Mouse (Mus musculus) liver, embryonic 11.5 days (tissue): ENCODE measurements around the gene Slc25a54. TPM values are rescaled to one million over a fixed set of nuclear protein-coding genes. Genes with fewer than 3 reads are reported as not detected.

Experiments
- ATAC-seq: fragments of 200-750 bp; cut with Nextera tagmentation; replicated peaks from 2 replicates; pipeline ENCODE4 v1.8.0; 2017; ENCODE audit warnings: moderate number of reproducible peaks, mild to moderate bottlenecking, moderate TSS enrichment, moderate library complexity; ENCODE audit not compliant: low FRiP score
- DNase-seq: peaks from one replicate; pipeline ENCODE4 v3.0.0-alpha.2; 2017; ENCODE audit warnings: low spot score
- H3K27ac ChIP-seq: fragments of 300-500 bp; sonication (generic); 2 replicates; pipeline ENCODE4 v1.5.1; 2014; ENCODE audit warnings: mild to moderate bottlenecking, low read depth, low read length, control low read depth
- H3K27me3 ChIP-seq: fragments of 300-500 bp; sonication (generic); replicated peaks from 2 replicates; pipeline ENCODE4 v1.6.1; 2014; ENCODE audit warnings: low read length, mixed read lengths; ENCODE audit not compliant: control insufficient read depth, insufficient read depth
- H3K36me3 ChIP-seq: fragments of 300-500 bp; sonication (generic); 2 replicates; pipeline ENCODE4 v1.6.1; 2014; ENCODE audit warnings: mild to moderate bottlenecking, low read length, moderate library complexity, mixed read lengths; ENCODE audit not compliant: control insufficient read depth, insufficient read depth
- H3K4me1 ChIP-seq: fragments of 300-500 bp; sonication (generic); replicated peaks from 2 replicates; pipeline ENCODE4 v1.6.1; 2014; ENCODE audit warnings: low read length, mixed read lengths; ENCODE audit not compliant: control insufficient read depth, insufficient read depth
- H3K4me2 ChIP-seq: fragments of 300-500 bp; sonication (generic); 2 replicates; pipeline ENCODE4 v1.6.1; 2014; ENCODE audit warnings: mild to moderate bottlenecking, control low read depth, moderate library complexity
- H3K4me3 ChIP-seq: fragments of 300-500 bp; sonication (generic); 2 replicates; pipeline ENCODE4 v1.5.1; 2014; ENCODE audit warnings: low read depth, low read length, control low read depth
- H3K9ac ChIP-seq: fragments of 300-500 bp; sonication (generic); 2 replicates; pipeline ENCODE4 v1.6.1; 2014; ENCODE audit warnings: low read depth, low read length, control low read depth
- H3K9me3 ChIP-seq: fragments of 300-500 bp; sonication (generic); 2 replicates; pipeline ENCODE4 v1.6.1; 2016; ENCODE audit warnings: low read length, inconsistent platforms, mixed read lengths; ENCODE audit not compliant: control insufficient read depth
- WGBS: fragments of 180-500 bp; shearing (Covaris S2); extraction: QIAGEN DNeasy Blood & Tissue Kit; methylation state at CpG from one replicate; pipeline ENCODE4 v1.1.7; 2014; 5-methylcytosine and 5-hydroxymethylcytosine counted together
- polyA plus RNA-seq: library from polyadenylated mRNA; unstranded; fragments of >200 nt; fragmentation: Nextera tagmentation; extraction: Ambion mirVana; gene quantifications from 2 replicates; pipeline ENCODE4 v1.2.1, GENCODE M21; 2014

Slc25a54 gene
- polyA plus RNA-seq, 1 experiment from 2014 or later: not detected

DNA sequence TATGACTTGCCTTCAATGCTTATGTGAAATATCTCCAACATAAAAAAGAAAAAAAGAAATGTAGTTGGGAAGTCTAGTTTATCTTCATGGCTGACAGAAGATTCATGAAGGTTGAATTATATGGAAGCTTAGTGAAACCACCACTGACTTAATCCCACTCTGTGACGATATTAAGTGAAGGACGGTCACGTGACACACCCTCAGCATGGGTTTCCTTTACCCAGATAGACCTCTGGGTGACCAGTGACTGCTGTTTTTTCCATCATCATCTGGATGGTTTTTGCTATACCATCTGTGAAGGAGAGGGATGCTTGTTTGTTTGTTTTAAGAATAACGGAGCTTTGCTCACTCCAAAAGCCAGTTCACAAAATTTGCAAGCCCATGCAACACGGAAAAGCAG lies 39.3 kb downstream of the Slc25a54 start:
- Histone ChIP-seq H3K9me3 (0 out of 2 replicates have a peak, but pooled peaks cover under 1% of the 10 kb centered on the region), H3K9ac (no peak overlapping the region), H3K4me1 (peaks cover 7% of the 10 kb centered on the region), H3K27me3 (no peaks in the 10 kb centered on the region), H3K4me3 (no peak overlapping the region), H3K27ac (no peak overlapping the region), H3K36me3 (no peaks in the 10 kb centered on the region), H3K4me2 (no peak overlapping the region)
- no peak for DNase-seq
- WGBS: 77% methylated on average over 5 of the region's 5 CpGs
- ATAC-seq: no peak

DNA sequence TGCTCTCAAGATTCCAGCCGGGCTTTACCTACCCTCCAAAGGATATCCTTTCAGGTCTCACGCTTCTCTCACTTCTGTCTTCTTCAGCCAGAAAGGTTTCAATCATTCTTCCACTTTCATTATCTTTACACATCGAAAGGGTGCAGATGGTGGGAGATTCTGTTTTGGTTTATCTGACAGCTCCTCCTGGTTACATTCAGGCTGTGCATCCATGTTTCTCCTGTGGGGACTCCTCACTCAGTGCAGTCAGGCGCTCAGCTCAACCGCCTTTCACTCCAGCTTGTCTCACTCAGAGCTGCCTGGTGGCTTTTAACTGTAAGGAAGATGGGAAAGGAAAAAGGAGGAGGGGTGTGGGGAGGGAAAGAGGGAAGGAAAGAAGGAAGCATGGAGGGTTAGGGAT lies 39.7 kb downstream of the Slc25a54 start:
- H3K27ac ChIP-seq: no peak overlapping the region
- no peak overlapping the region for H3K9ac ChIP-seq
- DNase-seq: no peak
- no peaks in the 10 kb centered on the region for H3K9me3 ChIP-seq
- peaks cover 7% of the 10 kb centered on the region for H3K4me1 ChIP-seq
- no peak overlapping the region for H3K4me3 ChIP-seq
- no peaks in the 10 kb centered on the region for H3K27me3 ChIP-seq
- no peak overlapping the region for H3K4me2 ChIP-seq
- ATAC-seq: no peak
- 79% methylated on average over 5 of the region's 5 CpGs for WGBS
- no peaks in the 10 kb centered on the region for H3K36me3 ChIP-seq

DNA sequence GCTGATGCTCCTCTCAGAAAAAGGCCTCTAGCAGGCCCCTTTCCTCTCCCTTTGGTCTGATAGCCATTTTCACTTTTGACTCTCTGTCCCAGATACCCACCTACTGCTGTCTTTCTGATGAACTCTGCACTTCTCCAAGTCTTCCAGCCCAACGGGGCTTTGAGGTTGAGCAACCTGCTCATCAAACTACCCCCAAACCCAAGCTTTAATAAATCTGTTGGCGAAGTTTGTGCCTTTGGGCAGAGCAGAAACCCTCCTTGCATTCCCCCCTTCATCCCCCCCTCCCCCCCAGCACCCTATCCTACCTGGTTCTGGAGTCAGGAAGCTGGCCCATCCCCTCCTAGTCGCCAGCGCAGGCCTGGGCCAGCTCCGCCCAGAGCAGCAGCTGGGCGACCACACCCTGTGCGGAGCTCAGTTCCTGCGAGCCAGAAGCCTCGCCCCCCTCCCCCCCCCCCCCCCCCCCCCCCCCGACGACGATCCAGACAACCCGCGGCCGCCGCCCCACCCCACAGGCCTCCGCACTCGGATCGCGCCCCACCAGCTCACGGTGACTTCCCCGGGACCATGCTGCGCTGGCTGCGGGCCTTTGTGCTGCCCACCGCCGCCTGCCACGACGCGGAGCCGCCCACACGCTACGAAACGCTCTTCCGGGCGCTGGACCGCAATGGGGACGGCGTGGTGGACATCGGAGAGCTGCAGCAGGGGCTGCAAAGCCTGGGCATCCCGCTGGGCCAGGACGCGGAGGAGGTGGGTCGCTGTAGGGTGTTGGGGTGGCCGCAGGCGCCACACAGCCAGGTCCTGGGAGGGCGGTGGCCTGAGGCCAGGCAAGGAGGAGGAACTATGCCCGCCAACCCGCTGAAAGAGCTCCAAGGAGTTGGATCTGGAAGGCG lies 42.6 kb downstream of the Slc25a54 start, which contains the start of gene Slc25a24:
TSS of gene Slc25a24 (plus strand) at position 509 of the 890 bp plus-strand sequence.
- Histone ChIP-seq H3K9ac (peak within 1 kb of the TSS; percentile 86), H3K36me3 (no peaks in the 10 kb centered on the region), H3K27ac (peak within 1 kb of the TSS; percentile 68), H3K4me3 (peak within 1 kb of the TSS; percentile 73), H3K9me3 (no peaks in the 10 kb centered on the region), H3K4me2 (peak within 1 kb of the TSS; percentile 93), H3K27me3 (no peaks in the 10 kb centered on the region), H3K4me1 (peaks cover 7% of the 10 kb centered on the region)
- ATAC-seq (peak; percentile 87), DNase-seq (peak; percentile 69)
- 2% methylated on average over 35 of the region's 49 CpGs for WGBS

DNA sequence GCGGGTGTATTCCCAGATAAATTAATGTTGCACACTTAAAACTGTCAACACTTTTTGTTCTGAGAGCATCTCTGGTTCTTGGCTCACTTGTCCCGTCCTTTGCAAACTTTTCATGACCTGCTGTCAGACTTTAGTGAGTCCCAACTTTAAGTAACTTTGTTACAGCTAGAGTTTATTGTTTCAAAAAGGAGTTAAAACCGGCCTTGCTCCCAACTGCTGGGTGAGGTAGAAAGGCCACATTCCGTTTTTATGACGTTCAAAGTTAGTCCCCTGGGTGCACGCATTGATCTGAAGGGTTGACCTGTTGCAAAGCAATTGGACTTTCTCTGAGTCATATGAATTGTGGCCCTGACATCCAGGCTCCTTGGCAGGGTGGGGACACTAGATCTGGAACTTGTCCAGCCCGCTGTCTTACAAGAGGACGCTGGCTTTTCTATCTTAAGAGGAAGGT lies 43.3 kb downstream of the Slc25a54 start:
- Histone ChIP-seq H3K9me3 (no peaks in the 10 kb centered on the region), H3K4me2 (peak overlapping the region; percentile 93), H3K27me3 (no peaks in the 10 kb centered on the region), H3K4me3 (peak overlapping the region; percentile 73), H3K36me3 (no peaks in the 10 kb centered on the region), H3K4me1 (peaks cover 7% of the 10 kb centered on the region), H3K9ac (peak overlapping the region; percentile 86), H3K27ac (no peak overlapping the region; the same call in 1 of the 2 replicates)
- ATAC-seq: no peak
- 11% methylated on average over 8 of the region's 8 CpGs for WGBS
- DNase-seq: peak; percentile 33

DNA sequence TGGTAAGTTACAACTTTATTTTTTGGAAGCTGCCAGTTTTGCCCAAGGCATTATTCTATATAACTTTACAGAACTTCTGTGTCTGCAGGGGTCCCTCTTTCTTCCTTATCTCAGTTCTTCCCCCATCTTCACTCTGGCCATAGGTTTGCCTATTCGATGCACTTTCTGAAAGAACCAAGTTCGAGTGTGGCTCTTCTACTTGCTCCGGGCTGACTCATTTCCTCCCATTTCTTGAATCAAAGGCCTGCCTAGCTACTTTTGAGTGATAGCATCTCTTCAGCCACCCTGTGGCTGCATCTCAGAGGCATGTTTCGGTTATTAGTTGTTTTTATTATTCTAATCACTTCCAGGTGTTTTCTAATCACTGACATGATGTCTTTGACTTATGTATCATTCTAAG lies 43.8 kb downstream of the Slc25a54 start:
- 30% methylated on average over 4 of the region's 4 CpGs for WGBS
- Histone ChIP-seq H3K9me3 (no peaks in the 10 kb centered on the region), H3K27me3 (no peaks in the 10 kb centered on the region), H3K4me2 (peak overlapping the region; percentile 93), H3K27ac (no peak overlapping the region), H3K9ac (no peak overlapping the region), H3K4me3 (peak overlapping the region; percentile 73), H3K36me3 (no peaks in the 10 kb centered on the region), H3K4me1 (peaks cover 7% of the 10 kb centered on the region)
- ATAC-seq (no peak), DNase-seq (no peak)

DNA sequence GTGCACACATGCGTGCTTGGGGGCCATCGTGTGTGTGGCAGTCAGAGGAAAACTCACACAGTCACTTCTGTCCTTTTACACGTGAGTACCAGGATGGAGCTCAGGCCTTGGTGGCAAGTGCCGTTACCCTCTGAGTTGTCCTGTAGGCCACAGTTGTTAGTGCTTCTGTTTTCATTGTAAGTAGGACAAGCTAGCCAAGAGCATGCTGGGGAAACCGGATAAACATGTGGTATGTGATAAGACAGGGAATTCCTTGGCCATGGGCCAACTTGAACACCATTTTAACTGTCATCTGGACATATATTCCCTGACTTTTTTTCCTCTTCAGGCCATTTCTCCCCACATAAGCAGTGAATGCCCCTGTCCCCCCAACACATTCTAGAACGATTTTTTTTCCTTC lies 45.3 kb downstream of the Slc25a54 start:
- Histone ChIP-seq H3K4me2 (no peak overlapping the region), H3K36me3 (no peaks in the 10 kb centered on the region), H3K27me3 (no peaks in the 10 kb centered on the region), H3K4me3 (no peak overlapping the region), H3K27ac (no peak overlapping the region), H3K4me1 (peaks cover 7% of the 10 kb centered on the region), H3K9ac (no peak overlapping the region), H3K9me3 (no peaks in the 10 kb centered on the region)
- ATAC-seq (no peak; the same call in 1 of the 2 replicates), DNase-seq (no peak)
- WGBS: 70% methylated on average over 6 of the region's 6 CpGs

DNA sequence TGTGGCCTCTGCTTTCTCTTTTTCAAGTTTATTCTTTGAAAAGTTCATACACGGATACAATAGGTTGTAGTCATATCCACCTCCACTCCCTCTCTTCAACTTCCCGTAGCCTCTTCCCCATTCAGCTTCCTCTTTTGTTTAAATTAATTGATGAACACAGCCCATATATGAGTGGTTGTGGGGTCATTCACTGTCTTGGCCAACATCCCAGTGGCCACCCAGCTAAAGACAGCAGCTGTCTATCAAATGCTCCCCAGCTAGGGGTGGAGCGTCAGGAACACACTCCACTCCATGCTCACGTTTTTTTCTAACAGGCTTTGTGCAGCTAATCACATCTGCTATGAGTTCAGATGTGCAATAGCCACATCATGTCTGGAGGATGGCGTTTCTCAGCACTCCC lies 49.5 kb downstream of the Slc25a54 start:
- no peak overlapping the region for H3K27ac ChIP-seq
- ATAC-seq: no peak
- H3K9ac ChIP-seq: no peak overlapping the region
- no peaks in the 10 kb centered on the region for H3K27me3 ChIP-seq
- H3K4me2 ChIP-seq: no peak overlapping the region
- no peak for DNase-seq
- H3K4me1 ChIP-seq: no peaks in the 10 kb centered on the region
- 67% methylated on average over 5 of the region's 5 CpGs for WGBS
- H3K4me3 ChIP-seq: no peak overlapping the region
- no peaks in the 10 kb centered on the region for H3K9me3 ChIP-seq
- no peaks in the 10 kb centered on the region for H3K36me3 ChIP-seq

DNA sequence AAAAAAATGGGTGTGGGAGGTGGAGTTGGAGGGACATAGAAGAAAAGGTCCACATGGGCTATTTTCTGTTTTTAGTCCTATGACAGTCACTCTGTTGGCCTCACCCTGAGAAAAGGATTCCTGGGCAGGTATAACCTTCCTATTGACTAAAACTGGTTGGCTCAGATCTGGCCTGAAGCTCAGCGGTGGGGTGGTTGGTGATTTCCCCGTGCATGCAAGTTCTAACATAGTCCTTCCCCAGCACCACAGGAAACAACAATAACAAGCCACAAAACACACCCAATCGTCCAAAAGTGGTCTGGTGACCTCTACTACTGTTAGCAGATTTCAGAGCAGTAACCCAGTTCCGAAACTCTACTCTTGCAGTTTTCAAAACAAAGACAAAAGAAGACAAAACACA lies 52.7 kb downstream of the Slc25a54 start:
- Histone ChIP-seq H3K27ac (no peak overlapping the region), H3K4me2 (no peak overlapping the region), H3K4me1 (no peaks in the 10 kb centered on the region), H3K9me3 (no peaks in the 10 kb centered on the region), H3K27me3 (no peaks in the 10 kb centered on the region), H3K4me3 (no peak overlapping the region), H3K9ac (no peak overlapping the region), H3K36me3 (no peaks in the 10 kb centered on the region)
- ATAC-seq: no peak
- no peak for DNase-seq
- WGBS: 69% methylated on average over 4 of the region's 4 CpGs

DNA sequence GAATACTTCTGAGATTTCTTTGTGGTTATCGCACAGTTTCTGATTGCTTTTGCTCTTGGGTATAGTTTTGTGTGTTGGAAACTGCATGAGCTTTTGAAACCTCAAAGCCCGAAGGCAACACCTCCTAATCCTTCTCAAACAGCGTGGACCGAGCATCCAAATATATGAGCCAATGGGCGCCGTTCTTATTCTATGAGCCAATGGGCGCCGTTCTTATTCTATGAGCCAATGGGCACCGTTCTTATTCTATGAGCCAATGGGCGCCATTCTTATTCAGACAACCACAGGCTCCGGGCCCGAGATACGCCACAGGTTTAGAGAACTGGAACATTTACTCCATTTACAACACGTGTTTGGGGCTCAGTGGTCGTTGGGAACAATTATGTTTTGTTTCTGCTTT lies 53.8 kb downstream of the Slc25a54 start:
- no peak for ATAC-seq
- H3K36me3 ChIP-seq: no peaks in the 10 kb centered on the region
- 92% methylated on average over 15 of the region's 15 CpGs for WGBS
- no peak overlapping the region for H3K9ac ChIP-seq
- no peaks in the 10 kb centered on the region for H3K4me1 ChIP-seq
- H3K27ac ChIP-seq: no peak overlapping the region
- no peaks in the 10 kb centered on the region for H3K27me3 ChIP-seq
- no peak overlapping the region for H3K4me3 ChIP-seq
- no peaks in the 10 kb centered on the region for H3K9me3 ChIP-seq
- H3K4me2 ChIP-seq: no peak overlapping the region
- no peak for DNase-seq
